Mouse (Mus musculus): ENCODE data around the gene Tanc1. TPM values are rescaled to one million over a fixed set of nuclear protein-coding genes. Genes with fewer than 3 reads are reported as not detected.
A peak's percentile ranks its signal among the peaks of the same experiment; 100 is the strongest.
"Not testable (repeated sequence)": the region's sequence is repeated elsewhere in the genome, so short reads cannot be mapped to it uniquely, and the experiment has no call there.

Gene Tanc1
- polyA plus RNA-seq, 1 experiment from 2014 or later, result 8.5 TPM

DNA sequence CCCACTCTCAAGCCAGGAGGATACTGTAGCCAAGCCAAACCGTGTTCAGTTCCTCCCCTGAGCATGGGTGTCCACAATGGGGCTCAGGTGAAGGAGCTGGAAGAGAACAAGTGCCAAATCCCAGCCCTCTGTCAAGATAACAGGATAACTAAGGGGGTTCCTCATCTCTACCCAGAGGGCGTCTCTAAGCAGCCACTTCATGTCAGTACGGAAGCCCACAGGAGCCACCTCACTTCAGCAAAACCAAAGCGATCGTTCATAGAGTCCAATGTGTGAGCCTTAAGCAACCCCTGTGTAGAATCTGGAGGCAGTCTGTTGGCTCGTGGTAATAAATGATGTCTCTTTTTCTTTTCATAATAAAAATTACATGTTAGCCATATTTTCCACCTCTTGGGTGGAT lies 232.0 kb downstream of the Tanc1 start:
- Histone ChIP-seq H3K9me3 (ENCODE audit: control insufficient read depth) (no peaks in the 10 kb centered on the region), H3K4me3 (ENCODE audit: low read depth, low read length) (no peak overlapping the region), H3K27ac (ENCODE audit: low read depth, low read length) (no peak overlapping the region), H3K9ac (ENCODE audit: low read depth, low read length) (no peak overlapping the region), H3K36me3 (ENCODE audit: control insufficient read depth, insufficient read depth) (peaks cover 29% of the 10 kb centered on the region), H3K4me1 (replicated peaks; ENCODE audit: control insufficient read depth, insufficient read depth, low read length) (no peaks in the 10 kb centered on the region; the same call in 1 of the 2 replicates), H3K27me3 (replicated peaks; ENCODE audit: control insufficient read depth, insufficient read depth, low read length) (no peaks in the 10 kb centered on the region), H3K4me2 (replicated peaks; ENCODE audit: low read depth) (no peak overlapping the region)
- 95% methylated on average over 6 of the region's 6 CpGs for WGBS
- no peak for TF ChIP-seq CTCF (IDR thresholded peaks at IDR 0.05; ENCODE audit: low read depth)
- ATAC-seq, result no peak

DNA sequence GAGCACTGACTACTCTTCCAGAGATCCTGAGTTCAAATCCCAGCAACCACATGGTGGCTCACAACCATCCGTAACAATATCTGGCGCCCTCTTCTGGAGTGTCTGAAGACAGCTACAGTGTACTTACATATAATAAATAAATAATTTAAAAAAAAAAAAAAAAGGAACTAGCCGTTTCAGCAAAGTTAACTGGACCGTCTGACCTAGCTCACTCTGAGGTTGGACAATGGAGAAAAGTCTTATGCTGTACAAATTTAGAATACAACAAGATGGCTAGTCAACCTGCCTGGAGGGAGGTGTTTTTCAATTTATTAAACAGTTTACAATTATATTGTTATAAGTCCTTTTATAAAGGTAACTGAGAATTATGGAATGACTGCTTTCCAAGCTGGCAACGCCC lies 240.0 kb downstream of the Tanc1 start:
- H3K9ac ChIP-seq (ENCODE audit: low read depth, low read length); ATAC-seq; H3K4me3 ChIP-seq (ENCODE audit: low read depth, low read length); H3K27ac ChIP-seq (ENCODE audit: low read depth, low read length); H3K9me3 ChIP-seq (ENCODE audit: control insufficient read depth); H3K4me1 ChIP-seq (replicated peaks; ENCODE audit: control insufficient read depth, insufficient read depth, low read length); H3K27me3 ChIP-seq (replicated peaks; ENCODE audit: control insufficient read depth, insufficient read depth, low read length); H3K4me2 ChIP-seq (replicated peaks; ENCODE audit: low read depth): not testable (repeated sequence)
- H3K36me3 ChIP-seq (ENCODE audit: control insufficient read depth, insufficient read depth), result peaks cover 19% of the 10 kb centered on the region
- TF ChIP-seq CTCF (IDR thresholded peaks at IDR 0.05; ENCODE audit: low read depth), result 0 out of 2 replicates have a peak, but pooled peaks have one; percentile 1
- 79% methylated on average over 3 of the region's 5 CpGs for WGBS

GRCm38 (mm10) chr2:59852916-59853315 lies 241.1 kb downstream of the Tanc1 start:
- no peaks in the 10 kb centered on the region for H3K27me3 ChIP-seq (replicated peaks; ENCODE audit: control insufficient read depth, insufficient read depth, low read length)
- no peak overlapping the region for H3K27ac ChIP-seq (ENCODE audit: low read depth, low read length)
- TF ChIP-seq CTCF (IDR thresholded peaks at IDR 0.05; ENCODE audit: low read depth), result no peak
- H3K9me3 ChIP-seq (ENCODE audit: control insufficient read depth), result no peaks in the 10 kb centered on the region
- H3K4me2 ChIP-seq (replicated peaks; ENCODE audit: low read depth), result no peak overlapping the region
- WGBS, result 95% methylated on average over 11 of the region's 11 CpGs
- H3K4me1 ChIP-seq (replicated peaks; ENCODE audit: control insufficient read depth, insufficient read depth, low read length), result no peaks in the 10 kb centered on the region
- no peak overlapping the region for H3K9ac ChIP-seq (ENCODE audit: low read depth, low read length)
- no peak overlapping the region for H3K4me3 ChIP-seq (ENCODE audit: low read depth, low read length)
- ATAC-seq, result no peak
- H3K36me3 ChIP-seq (ENCODE audit: control insufficient read depth, insufficient read depth), result peaks cover 29% of the 10 kb centered on the region

GRCm38 (mm10) chr2:59853543-59853942 lies 241.7 kb downstream of the Tanc1 start:
- no peak for TF ChIP-seq CTCF (IDR thresholded peaks at IDR 0.05; ENCODE audit: low read depth)
- Histone ChIP-seq H3K27ac (ENCODE audit: low read depth, low read length) (no peak overlapping the region), H3K9me3 (ENCODE audit: control insufficient read depth) (no peaks in the 10 kb centered on the region), H3K36me3 (ENCODE audit: control insufficient read depth, insufficient read depth) (peaks cover 33% of the 10 kb centered on the region), H3K4me2 (replicated peaks; ENCODE audit: low read depth) (no peak overlapping the region), H3K9ac (ENCODE audit: low read depth, low read length) (no peak overlapping the region), H3K27me3 (replicated peaks; ENCODE audit: control insufficient read depth, insufficient read depth, low read length) (no peaks in the 10 kb centered on the region), H3K4me1 (replicated peaks; ENCODE audit: control insufficient read depth, insufficient read depth, low read length) (no peaks in the 10 kb centered on the region), H3K4me3 (ENCODE audit: low read depth, low read length) (no peak overlapping the region)
- no peak for ATAC-seq
- WGBS, result 90% methylated on average over 10 of the region's 10 CpGs

- Histone ChIP-seq H3K36me3 (ENCODE audit: control insufficient read depth, insufficient read depth) (peaks cover 38% of the 10 kb centered on the region), H3K4me1 (replicated peaks; ENCODE audit: control insufficient read depth, insufficient read depth, low read length) (no peaks in the 10 kb centered on the region), H3K9ac (ENCODE audit: low read depth, low read length) (no peak overlapping the region), H3K27ac (ENCODE audit: low read depth, low read length) (no peak overlapping the region), H3K4me2 (replicated peaks; ENCODE audit: low read depth) (no peak overlapping the region), H3K4me3 (ENCODE audit: low read depth, low read length) (no peak overlapping the region), H3K27me3 (replicated peaks; ENCODE audit: control insufficient read depth, insufficient read depth, low read length) (no peaks in the 10 kb centered on the region), H3K9me3 (ENCODE audit: control insufficient read depth) (no peaks in the 10 kb centered on the region)
- 89% methylated on average over 9 of the region's 9 CpGs for WGBS
- ATAC-seq, result no peak
- no peak for TF ChIP-seq CTCF (IDR thresholded peaks at IDR 0.05; ENCODE audit: low read depth)
Observed at GRCm38 (mm10) chr2:59854363-59854762, 242.5 kb downstream of the Tanc1 start.

DNA sequence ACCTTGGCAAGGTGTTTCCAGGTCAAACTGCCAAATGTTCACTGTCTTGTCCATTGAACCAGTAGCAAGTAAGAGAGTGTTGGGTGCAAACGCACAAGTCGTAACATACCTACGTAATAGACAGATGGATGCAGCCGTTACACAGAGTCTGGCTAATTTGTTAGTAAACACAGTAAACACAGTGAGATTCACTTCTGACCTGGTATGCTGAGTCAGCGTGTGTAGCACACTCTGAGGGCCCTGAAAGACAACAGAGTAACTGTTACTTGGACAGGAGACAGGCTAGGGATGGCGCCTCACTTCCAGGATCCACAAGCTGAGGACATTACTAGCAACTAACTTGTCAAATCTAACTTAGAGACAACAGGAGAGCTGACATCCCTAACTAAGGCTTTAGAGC lies 250.8 kb downstream of the Tanc1 start:
- no peak overlapping the region for H3K4me3 ChIP-seq (ENCODE audit: low read depth, low read length)
- no peak overlapping the region for H3K4me2 ChIP-seq (replicated peaks; ENCODE audit: low read depth)
- no peak for ATAC-seq

GRCm38 (mm10) chr2:59870526-59870925 lies 258.7 kb downstream of the Tanc1 start:
- H3K9me3 ChIP-seq (ENCODE audit: control insufficient read depth), result no peaks in the 10 kb centered on the region
- no peaks in the 10 kb centered on the region for H3K4me1 ChIP-seq (replicated peaks; ENCODE audit: control insufficient read depth, insufficient read depth, low read length)
- no peak for ATAC-seq
- no peak overlapping the region for H3K9ac ChIP-seq (ENCODE audit: low read depth, low read length)
- H3K27me3 ChIP-seq (replicated peaks; ENCODE audit: control insufficient read depth, insufficient read depth, low read length), result no peaks in the 10 kb centered on the region
- H3K27ac ChIP-seq (ENCODE audit: low read depth, low read length), result no peak overlapping the region
- no peak overlapping the region for H3K4me3 ChIP-seq (ENCODE audit: low read depth, low read length)
- H3K36me3 ChIP-seq (ENCODE audit: control insufficient read depth, insufficient read depth), result peaks cover 14% of the 10 kb centered on the region; the same call in 1 of the 2 replicates
- no peak for TF ChIP-seq CTCF (IDR thresholded peaks at IDR 0.05; ENCODE audit: low read depth)
- WGBS, result 88% methylated on average over 6 of the region's 6 CpGs
- H3K4me2 ChIP-seq (replicated peaks; ENCODE audit: low read depth), result no peak overlapping the region

More for the DNA sequence above, 250.8 kb downstream of the Tanc1 start:
- no peaks in the 10 kb centered on the region for H3K4me1 ChIP-seq (replicated peaks; ENCODE audit: control insufficient read depth, insufficient read depth, low read length)
- WGBS, result 87% methylated on average over 6 of the region's 6 CpGs
- no peak overlapping the region for H3K27ac ChIP-seq (ENCODE audit: low read depth, low read length)
- H3K9me3 ChIP-seq (ENCODE audit: control insufficient read depth), result no peaks in the 10 kb centered on the region
- H3K36me3 ChIP-seq (ENCODE audit: control insufficient read depth, insufficient read depth), result peaks cover 17% of the 10 kb centered on the region
- TF ChIP-seq CTCF (IDR thresholded peaks at IDR 0.05; ENCODE audit: low read depth), result no peak
- no peaks in the 10 kb centered on the region for H3K27me3 ChIP-seq (replicated peaks; ENCODE audit: control insufficient read depth, insufficient read depth, low read length)
- H3K9ac ChIP-seq (ENCODE audit: low read depth, low read length), result no peak overlapping the region

All from intestine, postnatal 0 days (tissue).